Mouse (Mus musculus) C2C12 (cell line): ENCODE measurements at regions not wholly inside any gene's neighbourhood (a gene's known extent, or its start where the extent isn't known, plus 50 kb on each side); places are given as distances from the start of the nearest gene placed in this dataset.

ENCODE experiments used
- H3K27me3 ChIP-seq: one replicate; pipeline ENCODE4 v1.6.1; 2011; ENCODE audit not compliant: control insufficient read depth, insufficient read depth, insufficient read length
- H3K36me3 ChIP-seq: one replicate; pipeline ENCODE4 v1.6.1; 2011; ENCODE audit not compliant: control insufficient read depth, insufficient read depth
- H3K4me3 ChIP-seq: one replicate; pipeline ENCODE4 v1.5.1; 2011; ENCODE audit warnings: mild to moderate bottlenecking, control low read depth; ENCODE audit not compliant: poor library complexity, insufficient read depth, severe bottlenecking
- H3K79me2 ChIP-seq: one replicate; pipeline ENCODE4 v1.6.1; 2011; ENCODE audit not compliant: control insufficient read depth, insufficient read depth
- H3K79me3 ChIP-seq: one replicate; pipeline ENCODE4 v1.6.1; 2011; ENCODE audit warnings: low read depth, control low read depth
- H3ac ChIP-seq: one replicate; pipeline ENCODE3; 2011; ENCODE audit warnings: low read depth; ENCODE audit not compliant: control insufficient read depth, insufficient read length
- CEBPB ChIP-seq: IDR thresholded peaks from one replicate; pipeline ENCODE4 v1.6.1; 2011; ENCODE audit warnings: low read depth, mild to moderate bottlenecking, control low read depth, moderate library complexity
- CTCF ChIP-seq: IDR thresholded peaks from one replicate; pipeline ENCODE4 v1.5.1; 2011; ENCODE audit not compliant: control insufficient read depth, insufficient read depth, insufficient read length
- FOSL1 ChIP-seq: IDR thresholded peaks from one replicate; pipeline ENCODE4 v1.8.0; 2011; ENCODE audit warnings: mild to moderate bottlenecking, low read length; ENCODE audit not compliant: poor library complexity, insufficient read depth, severe bottlenecking
- MAX ChIP-seq: IDR thresholded peaks from one replicate; pipeline ENCODE4 v1.6.1; 2011; ENCODE audit warnings: mild to moderate bottlenecking, control low read depth
- MYOD1 ChIP-seq: IDR thresholded peaks from one replicate; pipeline ENCODE4 v1.6.1; 2011; ENCODE audit warnings: low read depth; ENCODE audit not compliant: control insufficient read depth, insufficient read length
- MYOG ChIP-seq: IDR thresholded peaks from one replicate; pipeline ENCODE4 v1.6.1; 2011; ENCODE audit not compliant: control insufficient read depth, insufficient read length; ENCODE audit errors: extremely low read depth
- USF1 ChIP-seq: IDR thresholded peaks from one replicate; pipeline ENCODE4 v1.6.1; 2011; ENCODE audit warnings: low read depth, mild to moderate bottlenecking, control low read depth, moderate library complexity

GRCm38 (mm10) chr2:45222213-45222612 is 105.0 kb upstream of the Zeb2 start:
- TF ChIP-seq CTCF (no peak), USF1 (no peak), MAX (no peak), FOSL1 (no peak), CEBPB (no peak), MYOG (no peak), MYOD1 (no peak)
- Histone ChIP-seq H3K79me2 (no peaks in the 10 kb centered on the region), H3K27me3 (no peaks in the 10 kb centered on the region), H3ac (no peak overlapping the region), H3K36me3 (no peaks in the 10 kb centered on the region), H3K4me3 (no peak overlapping the region), H3K79me3 (no peaks in the 10 kb centered on the region)

DNA sequence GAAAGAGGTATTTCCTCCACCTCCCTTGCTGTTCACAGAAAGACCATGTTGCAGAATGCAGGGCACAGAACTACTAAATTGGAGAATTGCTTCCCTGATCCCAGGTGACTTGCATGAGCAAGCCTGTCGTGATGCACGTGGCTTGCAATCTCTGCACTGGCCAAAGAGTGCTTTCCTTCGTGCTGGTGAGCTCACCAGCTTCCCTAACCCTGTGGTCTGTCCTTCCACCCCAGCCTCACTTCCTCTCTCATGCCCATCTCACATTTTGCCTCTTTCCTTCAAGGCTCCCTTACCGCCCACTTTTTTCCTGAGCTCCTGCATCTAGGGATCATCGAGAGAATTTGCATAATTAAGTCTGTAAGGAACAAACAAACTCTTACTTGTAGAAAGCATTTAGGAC is 102.7 kb upstream of the Zeb2 start:
- no peaks in the 10 kb centered on the region for H3K79me2 ChIP-seq
- no peaks in the 10 kb centered on the region for H3K79me3 ChIP-seq
- H3K4me3 ChIP-seq = no peak overlapping the region
- TF ChIP-seq MYOD1 = no peak
- TF ChIP-seq MAX = no peak
- TF ChIP-seq USF1 = no peak
- no peak for TF ChIP-seq FOSL1
- no peak for TF ChIP-seq CTCF
- no peak for TF ChIP-seq MYOG
- TF ChIP-seq CEBPB = no peak
- H3ac ChIP-seq = no peak overlapping the region
- no peaks in the 10 kb centered on the region for H3K27me3 ChIP-seq
- H3K36me3 ChIP-seq = no peaks in the 10 kb centered on the region

DNA sequence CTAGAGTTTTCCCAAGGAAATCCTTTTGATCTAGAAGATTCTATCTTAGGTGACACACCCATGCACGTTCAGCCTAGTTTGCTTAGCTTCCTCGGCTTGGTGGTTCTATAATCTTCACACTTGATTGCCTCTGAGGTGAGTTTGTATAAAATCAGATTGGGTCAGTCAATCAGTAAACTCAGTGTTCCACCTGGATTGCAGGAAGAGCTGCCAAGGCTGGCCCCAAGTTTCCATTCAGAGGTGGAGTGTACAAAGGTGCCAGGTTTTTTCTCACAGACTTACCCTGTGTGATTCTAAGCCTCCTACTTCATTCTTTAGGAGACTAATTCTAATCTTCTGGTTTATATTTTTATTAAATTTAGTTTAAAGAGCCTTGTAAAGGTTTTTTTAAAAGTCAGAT is 95.6 kb upstream of the Zeb2 start:
- TF ChIP-seq MYOG (no peak), CTCF (no peak), MYOD1 (no peak), MAX (no peak), USF1 (no peak), CEBPB (no peak)
- no peaks in the 10 kb centered on the region for H3K36me3 ChIP-seq
- no peaks in the 10 kb centered on the region for H3K27me3 ChIP-seq
- H3ac ChIP-seq = no peak overlapping the region
- H3K79me3 ChIP-seq = no peaks in the 10 kb centered on the region
- H3K4me3 ChIP-seq = no peak overlapping the region
- no peaks in the 10 kb centered on the region for H3K79me2 ChIP-seq

- no peaks in the 10 kb centered on the region for H3K79me3 ChIP-seq
Measured at GRCm38 (mm10) chr2:45208526-45208925, 91.3 kb upstream of the Zeb2 start.

GRCm38 (mm10) chr2:45205756-45206155 is 88.6 kb upstream of the Zeb2 start:
- Histone ChIP-seq H3K79me3 (no peaks in the 10 kb centered on the region), H3K27me3 (no peaks in the 10 kb centered on the region), H3ac (no peak overlapping the region), H3K79me2 (no peaks in the 10 kb centered on the region), H3K4me3 (no peak overlapping the region), H3K36me3 (no peaks in the 10 kb centered on the region)
- no peak for TF ChIP-seq MYOD1
- no peak for TF ChIP-seq MYOG
- TF ChIP-seq CEBPB = no peak
- no peak for TF ChIP-seq MAX
- TF ChIP-seq USF1 = no peak
- TF ChIP-seq FOSL1 = no peak
- no peak for TF ChIP-seq CTCF

More at GRCm38 (mm10) chr2:45208526-45208925, 91.3 kb upstream of the Zeb2 start:
- Histone ChIP-seq H3K27me3 (no peaks in the 10 kb centered on the region), H3K4me3 (no peak overlapping the region), H3K79me2 (no peaks in the 10 kb centered on the region), H3ac (no peak overlapping the region), H3K36me3 (no peaks in the 10 kb centered on the region)
- TF ChIP-seq CTCF = no peak

DNA sequence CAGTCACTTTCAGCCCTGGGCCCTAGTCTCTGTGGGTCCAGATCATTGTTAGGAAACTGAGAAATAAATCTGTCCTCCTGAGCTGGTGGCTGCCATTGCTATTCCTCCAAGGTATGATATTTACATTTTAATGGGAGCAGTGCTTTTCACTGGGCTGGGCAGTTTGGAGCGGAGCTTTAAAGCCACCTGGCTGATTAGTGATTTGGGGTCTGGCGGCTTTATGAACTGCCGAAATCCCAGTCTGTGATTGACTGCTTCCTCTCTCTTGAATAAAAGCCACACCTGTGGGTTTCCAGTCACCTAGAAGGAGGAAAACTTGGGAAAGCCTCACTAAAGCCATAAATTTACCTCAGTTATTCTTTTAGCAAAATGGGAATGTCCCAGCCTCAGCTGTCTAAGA is 88.0 kb upstream of the Zeb2 start:
- Histone ChIP-seq H3K79me2 (no peaks in the 10 kb centered on the region), H3K79me3 (no peaks in the 10 kb centered on the region), H3K27me3 (no peaks in the 10 kb centered on the region), H3K4me3 (no peak overlapping the region), H3ac (no peak overlapping the region), H3K36me3 (no peaks in the 10 kb centered on the region)
- TF ChIP-seq FOSL1 (no peak), USF1 (no peak), CTCF (no peak), MYOG (no peak), MYOD1 (no peak), MAX (no peak)
